Mouse (Mus musculus) neural tube, embryonic 11.5 days (tissue): ENCODE measurements around the gene 9430015G10Rik. TPM values are rescaled to one million over a fixed set of nuclear protein-coding genes. Genes with fewer than 3 reads are reported as not detected.

Experiments
- ATAC-seq: fragments of 200-750 bp; cut with Nextera tagmentation; 2 replicates; pipeline ENCODE4 v1.8.0; 2017; ENCODE audit warnings: moderate number of reproducible peaks, mild to moderate bottlenecking, moderate TSS enrichment, moderate library complexity; ENCODE audit not compliant: insufficient read depth, low FRiP score, low TSS enrichment
- DNase-seq: peaks from one replicate; pipeline ENCODE4 v3.0.0-alpha.2; 2015; ENCODE audit warnings: low spot score
- H3K27ac ChIP-seq: fragments of 300-500 bp; sonication (generic); 2 replicates; pipeline ENCODE4 v1.5.1; 2014; ENCODE audit warnings: low read depth, mild to moderate bottlenecking, low read length
- H3K27me3 ChIP-seq: fragments of 300-500 bp; sonication (generic); 2 replicates; pipeline ENCODE4 v1.6.1; 2014; ENCODE audit warnings: mild to moderate bottlenecking, low read length, mixed read lengths; ENCODE audit not compliant: control insufficient read depth, insufficient read depth
- H3K36me3 ChIP-seq: fragments of 300-500 bp; sonication (generic); 2 replicates; pipeline ENCODE4 v1.6.1; 2014; ENCODE audit warnings: mild to moderate bottlenecking, low read length, moderate library complexity, mixed read lengths; ENCODE audit not compliant: control insufficient read depth, insufficient read depth
- H3K4me1 ChIP-seq: fragments of 300-500 bp; sonication (generic); 2 replicates; pipeline ENCODE4 v1.6.1; 2014; ENCODE audit warnings: low read length, mixed read lengths; ENCODE audit not compliant: control insufficient read depth, insufficient read depth
- H3K4me2 ChIP-seq: fragments of 300-500 bp; sonication (generic); 2 replicates; pipeline ENCODE4 v1.6.1; 2014; ENCODE audit warnings: low read depth, mild to moderate bottlenecking, moderate library complexity
- H3K4me3 ChIP-seq: fragments of 300-500 bp; sonication (generic); 2 replicates; pipeline ENCODE4 v1.5.1; 2014; ENCODE audit warnings: low read depth, low read length
- H3K9ac ChIP-seq: fragments of 300-500 bp; sonication (generic); 2 replicates; pipeline ENCODE4 v1.6.1; 2014; ENCODE audit warnings: mild to moderate bottlenecking, low read length
- H3K9me3 ChIP-seq: fragments of 300-500 bp; sonication (generic); 2 replicates; pipeline ENCODE4 v1.6.1; 2016; ENCODE audit warnings: low read length; ENCODE audit not compliant: control insufficient read depth
- WGBS: fragments of 180-500 bp; shearing (Covaris S2); extraction: QIAGEN DNeasy Blood & Tissue Kit; methylation state at CpG from one replicate; pipeline ENCODE4 v1.1.7; 2014; 5-methylcytosine and 5-hydroxymethylcytosine counted together
- polyA plus RNA-seq: library from polyadenylated mRNA; unstranded; fragments of >200 nt; fragmentation: Nextera tagmentation; extraction: Ambion mirVana; gene quantifications from 2 replicates; pipeline ENCODE4 v1.2.1, GENCODE M21; 2014

Gene 9430015G10Rik
- polyA plus RNA-seq, 1 experiment from 2014 or later: 51.9 TPM

DNA sequence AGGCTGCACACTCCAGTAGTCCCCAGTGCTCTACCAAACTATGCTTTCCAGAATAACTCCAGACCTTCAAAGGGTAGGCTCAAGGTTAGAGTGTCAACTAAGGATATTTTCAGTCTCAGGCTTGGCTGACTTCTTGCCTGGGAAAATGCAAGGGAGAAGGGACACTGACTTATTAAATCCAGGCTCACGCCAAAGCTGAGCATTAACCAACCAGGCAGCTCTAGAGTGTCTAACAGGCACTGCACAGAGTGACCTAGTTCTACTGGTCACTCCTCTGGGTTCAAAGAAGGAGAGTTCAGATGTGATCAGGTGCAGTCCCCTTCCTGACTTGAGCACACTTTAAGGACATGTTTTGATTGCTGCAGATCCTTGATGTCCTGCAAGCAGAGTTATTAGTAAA lies 17.0 kb upstream of the 9430015G10Rik start:
- no peaks in the 10 kb centered on the region for H3K36me3 ChIP-seq
- WGBS: 73% methylated on average over 1 of the region's 1 CpGs
- DNase-seq (no peak), ATAC-seq (no peak)
- no peak overlapping the region for H3K4me2 ChIP-seq
- no peak overlapping the region for H3K4me3 ChIP-seq
- H3K9ac ChIP-seq: peak overlapping the region; percentile 4; the same call in 1 of the 2 replicates
- H3K4me1 ChIP-seq: no peaks in the 10 kb centered on the region
- H3K9me3 ChIP-seq: no peaks in the 10 kb centered on the region
- H3K27ac ChIP-seq: no peak overlapping the region
- no peaks in the 10 kb centered on the region for H3K27me3 ChIP-seq

DNA sequence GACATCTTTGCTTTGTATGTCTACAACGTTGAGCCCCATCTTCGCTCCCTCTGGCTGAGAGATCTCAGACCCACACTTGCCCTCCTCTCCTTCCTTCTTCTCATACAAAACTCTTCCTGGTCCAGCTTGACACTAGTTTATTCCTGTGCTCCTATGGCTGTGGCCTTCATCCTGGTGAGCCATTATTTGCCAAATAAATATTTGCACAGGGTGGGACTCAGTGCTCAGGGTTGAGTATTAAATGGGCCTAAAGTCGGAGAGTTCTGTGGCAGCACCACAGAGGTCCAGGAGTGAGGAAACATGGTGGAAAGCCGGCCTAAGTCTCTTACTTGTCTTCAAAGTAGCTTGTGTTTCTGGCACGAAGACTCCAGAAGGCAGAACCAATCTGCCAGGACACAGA lies 16.0 kb upstream of the 9430015G10Rik start:
- no peaks in the 10 kb centered on the region for H3K4me1 ChIP-seq
- WGBS: 81% methylated on average over 5 of the region's 5 CpGs
- no peak overlapping the region for H3K27ac ChIP-seq
- no peak overlapping the region for H3K4me3 ChIP-seq
- ATAC-seq (no peak), DNase-seq (no peak)
- no peaks in the 10 kb centered on the region for H3K9me3 ChIP-seq
- no peaks in the 10 kb centered on the region for H3K36me3 ChIP-seq
- no peaks in the 10 kb centered on the region for H3K27me3 ChIP-seq
- H3K4me2 ChIP-seq: no peak overlapping the region
- no peak overlapping the region for H3K9ac ChIP-seq

GRCm38 (mm10) chr4:156096191-156096590 lies 13.6 kb upstream of the 9430015G10Rik start:
- 78% methylated on average over 1 of the region's 1 CpGs for WGBS
- Histone ChIP-seq H3K9me3 (no peaks in the 10 kb centered on the region), H3K4me3 (no peak overlapping the region), H3K36me3 (no peaks in the 10 kb centered on the region), H3K27me3 (no peaks in the 10 kb centered on the region), H3K9ac (no peak overlapping the region), H3K4me2 (no peak overlapping the region), H3K27ac (no peak overlapping the region), H3K4me1 (no peaks in the 10 kb centered on the region)
- ATAC-seq: no peak
- DNase-seq: no peak

- Histone ChIP-seq H3K9ac (no peak overlapping the region), H3K27me3 (no peaks in the 10 kb centered on the region), H3K9me3 (no peaks in the 10 kb centered on the region), H3K4me3 (no peak overlapping the region), H3K4me2 (no peak overlapping the region), H3K27ac (no peak overlapping the region), H3K36me3 (no peaks in the 10 kb centered on the region), H3K4me1 (no peaks in the 10 kb centered on the region)
- DNase-seq (no peak), ATAC-seq (no peak)
- WGBS: 72% methylated on average over 9 of the region's 9 CpGs
Observed at GRCm38 (mm10) chr4:156097770-156098366, 11.9 kb upstream of the 9430015G10Rik start.

GRCm38 (mm10) chr4:156099427-156099826 lies 10.4 kb upstream of the 9430015G10Rik start:
- Histone ChIP-seq H3K9ac (no peak overlapping the region), H3K27me3 (no peaks in the 10 kb centered on the region), H3K9me3 (no peaks in the 10 kb centered on the region), H3K4me2 (no peak overlapping the region), H3K27ac (no peak overlapping the region), H3K4me3 (no peak overlapping the region), H3K4me1 (no peaks in the 10 kb centered on the region), H3K36me3 (no peaks in the 10 kb centered on the region)
- ATAC-seq (no peak), DNase-seq (no peak)
- WGBS: 71% methylated on average over 6 of the region's 6 CpGs

- WGBS: 91% methylated on average over 5 of the region's 5 CpGs
- no peaks in the 10 kb centered on the region for H3K9me3 ChIP-seq
- ATAC-seq (no peak), DNase-seq (no peak)
- H3K4me2 ChIP-seq: no peak overlapping the region
- H3K4me1 ChIP-seq: no peaks in the 10 kb centered on the region
- H3K27me3 ChIP-seq: no peaks in the 10 kb centered on the region
- H3K9ac ChIP-seq: no peak overlapping the region
- H3K27ac ChIP-seq: no peak overlapping the region
- H3K36me3 ChIP-seq: no peaks in the 10 kb centered on the region
- H3K4me3 ChIP-seq: no peak overlapping the region
Observed at GRCm38 (mm10) chr4:156100501-156100900, 9.3 kb upstream of the 9430015G10Rik start.

DNA sequence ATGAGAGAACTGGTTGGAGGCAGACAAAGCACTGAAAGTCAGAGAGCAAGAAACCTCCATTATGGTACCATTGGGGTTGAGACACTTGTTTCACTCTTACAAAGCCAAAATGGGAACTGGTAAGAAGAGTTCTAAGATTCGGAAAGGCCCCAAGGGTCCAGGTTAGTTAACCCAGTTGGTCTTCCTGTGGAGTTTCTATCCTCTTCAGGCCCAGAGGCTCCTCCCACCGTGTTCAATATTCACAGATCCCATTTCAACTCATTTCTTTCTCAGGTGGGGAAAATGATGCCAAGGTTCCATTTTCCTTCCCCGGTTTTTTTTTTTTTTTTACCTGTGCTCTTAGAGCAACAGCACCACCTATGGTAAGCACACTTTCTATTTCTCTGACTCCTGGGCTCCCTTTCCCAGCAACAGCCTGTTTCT lies 8.3 kb upstream of the 9430015G10Rik start:
- H3K9me3 ChIP-seq: no peaks in the 10 kb centered on the region
- H3K27me3 ChIP-seq: no peaks in the 10 kb centered on the region
- no peaks in the 10 kb centered on the region for H3K4me1 ChIP-seq
- H3K4me3 ChIP-seq: no peak overlapping the region
- H3K9ac ChIP-seq: no peak overlapping the region
- H3K4me2 ChIP-seq: no peak overlapping the region
- WGBS: 47% methylated on average over 3 of the region's 3 CpGs
- H3K36me3 ChIP-seq: no peaks in the 10 kb centered on the region
- DNase-seq (no peak), ATAC-seq (no peak)
- no peak overlapping the region for H3K27ac ChIP-seq

- Histone ChIP-seq H3K4me2 (no peak overlapping the region), H3K4me3 (no peak overlapping the region), H3K9ac (no peak overlapping the region), H3K27ac (no peak overlapping the region), H3K4me1 (no peaks in the 10 kb centered on the region), H3K27me3 (no peaks in the 10 kb centered on the region), H3K36me3 (no peaks in the 10 kb centered on the region), H3K9me3 (no peaks in the 10 kb centered on the region)
- 83% methylated on average over 4 of the region's 4 CpGs for WGBS
- ATAC-seq (no peak), DNase-seq (no peak)
Observed at GRCm38 (mm10) chr4:156103342-156103741, 6.4 kb upstream of the 9430015G10Rik start.
